ENCODE assay signal across 11 mouse cellular contexts in genomic region chr9:51727960-51728359, GRCm38 (mm10). TPM values are rescaled to one million over a fixed set of nuclear protein-coding genes. Genes with fewer than 3 reads are reported as not detected.
DNase-seq lines count a peak whose midpoint lies in the region; ATAC-seq and TF ChIP-seq lines count a peak whose summit lies in the region.
"Had no signal": no experiment of that assay in that cellular context is flagged by ENCODE, and none has a peak within 500 bp of the region (broad histone marks: within the 10 kb centered on the region; RNA-seq: fewer than 3 reads in every experiment).

No protein-coding gene starts in this region.

- ATAC-seq in lung, embryonic 15.5 days (ENCODE audit: borderline replicate concordance, extremely low read depth, low FRiP score, low TSS enrichment), result peak; percentile 92

- 8% methylated on average over 6 of the region's 6 CpGs for WGBS in lung, embryonic 15.5 days

- no peak overlapping the region for H3K4me2 ChIP-seq in lung, embryonic 15.5 days

- H3K9ac ChIP-seq in lung, embryonic 15.5 days, result no peak overlapping the region

- no peak overlapping the region for H3K4me3 ChIP-seq in left cerebral cortex, adult 2 months
- H3K4me3 ChIP-seq in lung, embryonic 15.5 days, result no peak overlapping the region
- H3K4me3 ChIP-seq: heart, adult 2 months had no signal

- no peak for TF ChIP-seq CTCF in left cerebral cortex, adult 2 months (IDR thresholded peaks at IDR 0.05)

- H3K36me3 ChIP-seq in lung, embryonic 15.5 days, result no peaks in the 10 kb centered on the region

- no peak overlapping the region for H3K27ac ChIP-seq in left cerebral cortex, adult 2 months
- H3K27ac ChIP-seq in lung, embryonic 15.5 days, result peak overlapping the region; percentile 52
- H3K27ac ChIP-seq: heart, adult 2 months had no signal

- H3K27me3 ChIP-seq in lung, embryonic 15.5 days, result no peaks in the 10 kb centered on the region

- peaks cover 7% of the 10 kb centered on the region for H3K4me1 ChIP-seq in lung, embryonic 15.5 days

- no peaks in the 10 kb centered on the region for H3K9me3 ChIP-seq in lung, embryonic 15.5 days

- intact Hi-C loops in left cerebral cortex, postnatal 4 days (cut with DNase I), result no loop called here
- intact Hi-C loops in left cerebral cortex, adult 2 months (cut with DNase I), result no loop called here

- DNase-seq in left cerebral cortex, postnatal 4 days, result peak; percentile 23
- DNase-seq in left cerebral cortex, adult 2 months (ENCODE audit: extremely low spot score in 1 of 2, low spot score in 2 of 2), result no peak
- peak; percentile 61 for DNase-seq in adrenal gland, postnatal 25 days
- DNase-seq in urinary bladder, postnatal 10 days (ENCODE audit: low spot score), result peak; percentile 24
- no peak for DNase-seq in thymus, postnatal 36 days
- DNase-seq in layer of hippocampus, adult 11-12 months (ENCODE audit: low spot score), result no peak
- no peak for DNase-seq in layer of hippocampus, adult 8-10 months (ENCODE audit: low spot score in 2 of 2)
- DNase-seq: liver had no signal

RNA-seq across cellular contexts. Expression of gene Arhgap20, which starts 37.2 kb away (rescaled TPM):
- 10 to 100 TPM; 87.2 to 93.1 TPM for total RNA-seq in left cerebral cortex, postnatal 4 days (2021)
- total RNA-seq in left cerebral cortex, adult 2 months (2021), result 10 to 100 TPM; 77.0 to 89.4 TPM
- total RNA-seq in adrenal gland, postnatal 25 days (2021), result 2.3 and 4.1 TPM in 2 replicates
- 10.7 and 11.0 TPM in 2 replicates for polyA plus RNA-seq in lung, embryonic 15.5 days (2015; fragmentation: Nextera tagmentation; extraction: Ambion mirVana)
- total RNA-seq in layer of hippocampus, adult 8-10 months (2022), result 10 to 100 TPM; 54.0 to 68.6 (median 63.4) TPM
- total RNA-seq: common myeloid progenitor, adult 5-6 weeks had no signal

Comparison
In these comparisons a context has a peak if more than half of its experiments do, and no peak if none do; other contexts are left out.
1. DNase-seq: peak in left cerebral cortex, postnatal 4 days (single experiment), adrenal gland, postnatal 25 days (single experiment) and urinary bladder, postnatal 10 days (single experiment); none in left cerebral cortex, adult 2 months (0 of 2), thymus, postnatal 36 days (0 of 2), layer of hippocampus, adult 11-12 months (single experiment) and layer of hippocampus, adult 8-10 months (0 of 2).
2. RNA of gene Arhgap20, which starts 37.2 kb away (total RNA-seq): 87.2 to 93.1 TPM in left cerebral cortex, postnatal 4 days, 77.0 to 89.4 TPM in left cerebral cortex, adult 2 months and 54.0 to 68.6 TPM in layer of hippocampus, adult 8-10 months; 2.3 to 4.1 TPM in adrenal gland, postnatal 25 days; every median in the first group is over 10 times any median in the second.